ENCODE assay signal across 16 mouse cellular contexts in the genomic region with DNA sequence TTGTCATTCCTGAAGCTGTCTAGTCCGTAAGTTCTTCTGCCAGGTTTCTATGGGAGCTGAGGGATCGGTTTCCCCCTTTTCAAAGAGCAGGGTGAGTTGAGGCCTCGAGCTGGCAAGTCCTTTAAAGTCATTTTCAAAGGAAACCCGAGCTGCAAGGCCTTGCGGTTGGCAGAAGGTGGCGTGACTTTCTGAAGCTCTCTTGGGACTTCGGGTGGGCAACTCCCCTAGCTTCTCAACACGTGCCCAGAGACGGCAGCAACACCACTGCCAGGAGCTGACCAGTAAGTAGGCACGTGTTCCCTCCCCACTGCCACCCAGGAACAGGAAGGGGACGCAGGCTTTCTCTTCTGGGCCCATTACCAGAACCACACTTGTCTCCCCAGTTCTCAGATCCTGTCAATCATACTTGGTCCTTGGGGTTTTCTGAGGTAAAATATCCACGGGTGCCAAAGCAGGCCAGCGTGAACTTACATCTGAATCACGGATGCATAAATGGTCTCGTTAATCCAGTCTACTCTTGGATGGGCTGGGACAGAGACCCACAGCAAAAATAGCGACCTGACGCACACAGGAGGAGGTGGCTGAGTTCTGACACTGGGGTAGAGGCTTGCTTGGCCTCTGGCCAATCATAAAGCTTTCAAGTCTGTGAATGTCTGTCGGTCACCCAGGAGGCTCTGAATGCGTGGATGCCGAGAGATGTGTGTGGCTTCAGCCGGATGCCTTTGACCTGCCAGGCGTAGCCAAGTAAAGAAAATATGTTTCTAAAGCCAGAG. TPM values are rescaled to one million over a fixed set of nuclear protein-coding genes. Genes with fewer than 3 reads are reported as not detected.
DNase-seq lines count a peak whose midpoint lies in the region; ATAC-seq and TF ChIP-seq lines count a peak whose summit lies in the region.
"Had no signal": no experiment of that assay in that cellular context is flagged by ENCODE, and none has a peak within 500 bp of the region (broad histone marks: within the 10 kb centered on the region; RNA-seq: fewer than 3 reads in every experiment).

No protein-coding gene starts in this region.

- 58% methylated on average over 22 of the region's 22 CpGs for WGBS in heart, postnatal 0 days
- whole genome bisulfite sequencing in hindbrain, postnatal 0 days, result 34% methylated on average over 22 of the region's 22 CpGs

- no peaks in the 10 kb centered on the region for H3K27me3 ChIP-seq in heart, postnatal 0 days (ENCODE audit: control insufficient read depth, insufficient read depth, low read length)
- no peaks in the 10 kb centered on the region for H3K27me3 ChIP-seq in CH12.LX (replicated peaks)
- H3K27me3 ChIP-seq in hindbrain, postnatal 0 days (ENCODE audit: insufficient read depth, low read length), result no peaks in the 10 kb centered on the region

- intact Hi-C loops in heart, postnatal 25 days (cut with DNase I), result loop anchor here (5.0 kb wide), 1 partner anchor 1383 kb away; no protein-coding TSS in a partner anchor

- in situ Hi-C loops in CH12.LX (cut with MboI; ENCODE audit: low pct_ligation_motif_present, low pct_unique_long_range_greater_than_20kb, low sequenced_read_pairs), result no loop called here

- peak; percentile 61 for DNase-seq in adrenal gland, adult 2 months
- no peak for DNase-seq in adrenal gland, adult 18-20 months (ENCODE audit: low spot score in 2 of 2)
- DNase-seq in heart, postnatal 0 days (ENCODE audit: low spot score), result no peak
- DNase-seq in heart, postnatal 25 days (ENCODE audit: low spot score), result no peak
- DNase-seq in CH12.LX (ENCODE audit: extremely low read depth), result no peak
- peak; percentile 71 for DNase-seq in hindbrain, postnatal 0 days (ENCODE audit: low spot score)
- DNase-seq: kidney, adult 18-20 months; liver had no signal

- dilution Hi-C loops in CH12.LX (cut with MboI; ENCODE audit: extremely low pct_ligation_motif_present, extremely low pct_unique_long_range_greater_than_20kb, low sequenced_read_pairs), result no loop called here

- H3K4me2 ChIP-seq in heart, postnatal 0 days (ENCODE audit: low read depth, low read length), result no peak overlapping the region
- H3K4me2 ChIP-seq in CH12.LX (ENCODE audit: insufficient read depth, low read depth, poor library complexity, severe bottlenecking), result no peak overlapping the region
- no peak overlapping the region for H3K4me2 ChIP-seq in hindbrain, postnatal 0 days (ENCODE audit: low read depth, low read length)

- H3K79me2 ChIP-seq in CH12.LX (replicated peaks; ENCODE audit: control insufficient read depth, extremely low read depth, insufficient read depth, poor library complexity, severe bottlenecking), result no peaks in the 10 kb centered on the region

- peaks cover 5% of the 10 kb centered on the region for H3K36me3 ChIP-seq in heart, postnatal 0 days (replicated peaks; ENCODE audit: control insufficient read depth, insufficient read depth, low read length)
- H3K36me3 ChIP-seq in CH12.LX (replicated peaks in 1 of 2; ENCODE audit: control insufficient read depth in 1 of 2, insufficient read depth in 1 of 2, low read length in 1 of 2), result peaks cover 0 to 5% of the 10 kb centered on the region in 2 experiments
- H3K36me3 ChIP-seq in hindbrain, postnatal 0 days (ENCODE audit: insufficient read depth, low read length), result no peaks in the 10 kb centered on the region; the same call in 1 of the 2 replicates

- no peak for TF ChIP-seq CTCF in heart, postnatal 0 days (IDR thresholded peaks at IDR 0.05; ENCODE audit: low read depth)
- TF ChIP-seq CTCF in CH12.LX (conservative IDR thresholded peaks at IDR 0.05 in 1 of 2, IDR thresholded peaks at IDR 0.05 in 1 of 2; ENCODE audit: low read depth in 2 of 2, low read length in 2 of 2), result no peak
- peak; percentile 26; the same call in 1 of the 2 replicates for TF ChIP-seq CTCF in hindbrain, postnatal 0 days (IDR thresholded peaks at IDR 0.05; ENCODE audit: low read depth)

- TF ChIP-seq POLR2A in CH12.LX (IDR thresholded peaks at IDR 0.05; ENCODE audit: low read depth, low read length), result no peak

- no peak overlapping the region for H3K9ac ChIP-seq in heart, postnatal 0 days (replicated peaks; ENCODE audit: low read depth, low read length)
- H3K9ac ChIP-seq in CH12.LX (ENCODE audit: insufficient read depth, low read depth), result no peak overlapping the region
- H3K9ac ChIP-seq in hindbrain, postnatal 0 days (replicated peaks; ENCODE audit: low read length), result no peak overlapping the region

- no peak for TF ChIP-seq RAD21 in CH12.LX (IDR thresholded peaks at IDR 0.05; ENCODE audit: low read depth, low read length)

- TF ChIP-seq EP300 in heart, postnatal 0 days (IDR thresholded peaks at IDR 0.05; ENCODE audit: low read depth), result no peak
- TF ChIP-seq EP300 in CH12.LX (IDR thresholded peaks at IDR 0.05; ENCODE audit: low read length), result no peak

- no peaks in the 10 kb centered on the region for H3K9me3 ChIP-seq in heart, postnatal 0 days (replicated peaks; ENCODE audit: control insufficient read depth, low read length)
- no peaks in the 10 kb centered on the region for H3K9me3 ChIP-seq in CH12.LX (replicated peaks; ENCODE audit: low read length)
- H3K9me3 ChIP-seq in hindbrain, postnatal 0 days (ENCODE audit: low read length), result no peaks in the 10 kb centered on the region

- no peak overlapping the region for H3K27ac ChIP-seq in heart, postnatal 0 days (ENCODE audit: low read depth)
- H3K27ac ChIP-seq in CH12.LX (ENCODE audit: insufficient read depth, low read depth), result no peak overlapping the region
- H3K27ac ChIP-seq in hindbrain, postnatal 0 days, result no peak overlapping the region

- ATAC-seq in heart, postnatal 0 days (ENCODE audit: insufficient read depth, low read depth), result peak; percentile 51; the same call in 1 of the 2 replicates
- peak; percentile 77 for ATAC-seq in hindbrain, postnatal 0 days
- no peak for ATAC-seq in megakaryocyte, adult 5-6 weeks (ENCODE audit: poor library complexity, severe bottlenecking)
- no peak for ATAC-seq in erythroblast, adult 5-6 weeks (replicated peaks; ENCODE audit: low FRiP score, poor library complexity, severe bottlenecking)

- H3K4me3 ChIP-seq in heart, postnatal 0 days (ENCODE audit: low read depth, low read length), result no peak overlapping the region
- H3K4me3 ChIP-seq in CH12.LX (replicated peaks in 1 of 3; ENCODE audit: low read depth in 2 of 3, low read length in 2 of 3, poor library complexity in 1 of 3), result no peak overlapping the region
- no peak overlapping the region for H3K4me3 ChIP-seq in hindbrain, postnatal 0 days (ENCODE audit: low read length)

- no peaks in the 10 kb centered on the region for H3K4me1 ChIP-seq in heart, postnatal 0 days (ENCODE audit: control insufficient read depth, insufficient read depth)
- peaks cover 0 to 9% of the 10 kb centered on the region in 2 experiments; a peak in 3 of 4 replicates for H3K4me1 ChIP-seq in CH12.LX (ENCODE audit: control insufficient read depth in 1 of 2, insufficient read depth in 2 of 2)
- H3K4me1 ChIP-seq in hindbrain, postnatal 0 days (ENCODE audit: insufficient read depth, low read length), result 0 out of 2 replicates have a peak, but pooled peaks cover 3% of the 10 kb centered on the region

RNA-seq across cellular contexts. Expression of a gene that starts 24.2 kb away (rescaled TPM):
- total RNA-seq in adrenal gland, adult 2 months (2021), result not detected
- not detected in 2 replicates for polyA plus RNA-seq in adrenal gland, adult 2 months (2012; rRNA removed)
- total RNA-seq in adrenal gland, adult 18-20 months (2021), result not detected
- not detected in 2 replicates for total RNA-seq in heart, postnatal 0 days (2014; rRNA removed; ENCODE audit: low replicate concordance)
- polyA plus RNA-seq in heart, postnatal 0 days (2015; fragmentation: Nextera tagmentation; extraction: Ambion mirVana), result not detected in 2 replicates
- not detected for total RNA-seq in heart, postnatal 25 days (2021)
- total RNA-seq in CH12.LX (2012; rRNA removed), result not detected in 2 replicates
- not detected in 2 replicates for total RNA-seq in CH12.LX (2014; rRNA removed)
- not detected in 2 replicates for polyA plus RNA-seq in CH12.LX (2012; ENCODE audit: insufficient read length, low read depth)
- total RNA-seq in hindbrain, postnatal 0 days (2014; rRNA removed), result not detected in 2 replicates
- polyA plus RNA-seq in hindbrain, postnatal 0 days (2015; fragmentation: Nextera tagmentation; extraction: Ambion mirVana), result not detected in 2 replicates
- not detected in 2 replicates for total RNA-seq in megakaryocyte, adult 5-6 weeks (2015)
- not detected in 2 replicates for total RNA-seq in megakaryocyte, adult 5-6 weeks (2017)
- total RNA-seq in erythroblast, adult 5-6 weeks (2015; ENCODE audit: low replicate concordance), result not detected in 2 replicates
- not detected in 2 replicates for total RNA-seq in erythroblast, adult 5-6 weeks (2017; ENCODE audit: low replicate concordance)
- total RNA-seq: layer of hippocampus, postnatal 14 days; MEL had no signal
- polyA plus RNA-seq: frontal cortex, adult 2 months; heart, embryonic 14.5 days; neural tube, embryonic 11.5 days; small intestine, adult 2 months had no signal

RNA-seq across cellular contexts. Expression of a gene that starts 24.6 kb away (rescaled TPM):
- 10 to 100 TPM; 75.1 to 88.5 TPM for total RNA-seq in adrenal gland, adult 2 months (2021)
- polyA plus RNA-seq in adrenal gland, adult 2 months (2012; rRNA removed), result 36.0 and 36.8 TPM in 2 replicates
- 10 to 100 TPM; 43.5 to 54.8 TPM for total RNA-seq in adrenal gland, adult 18-20 months (2021)
- total RNA-seq in heart, postnatal 0 days (2014; rRNA removed; ENCODE audit: low replicate concordance), result 0.23 and 2.8 TPM in 2 replicates
- polyA plus RNA-seq in heart, postnatal 0 days (2015; fragmentation: Nextera tagmentation; extraction: Ambion mirVana), result 0.19 and 0.25 TPM in 2 replicates
- total RNA-seq in heart, postnatal 25 days (2021), result 10 to 100 TPM; 12.0 to 17.6 TPM
- total RNA-seq in CH12.LX (2012; rRNA removed) (0.17 and 0.25 TPM in 2 replicates), CH12.LX (2014; rRNA removed) (0.20 and 0.27 TPM in 2 replicates)
- 0.60 and 0.72 TPM in 2 replicates for polyA plus RNA-seq in CH12.LX (2012; ENCODE audit: insufficient read length, low read depth)
- total RNA-seq in hindbrain, postnatal 0 days (2014; rRNA removed), result 1.8 and 4.6 TPM in 2 replicates
- polyA plus RNA-seq in hindbrain, postnatal 0 days (2015; fragmentation: Nextera tagmentation; extraction: Ambion mirVana), result 0.34 and 0.44 TPM in 2 replicates
- 31.7 and 35.0 TPM in 2 replicates for total RNA-seq in megakaryocyte, adult 5-6 weeks (2015)
- 22.1 and 23.4 TPM in 2 replicates for total RNA-seq in megakaryocyte, adult 5-6 weeks (2017)
- total RNA-seq in erythroblast, adult 5-6 weeks (2015; ENCODE audit: low replicate concordance), result 5.2 and 7.9 TPM in 2 replicates
- total RNA-seq in erythroblast, adult 5-6 weeks (2017; ENCODE audit: low replicate concordance), result 3.7 and 4.2 TPM in 2 replicates
- total RNA-seq: MEL had no signal

RNA-seq across cellular contexts. Expression of a gene that starts 31.9 kb away (rescaled TPM):
- not detected for total RNA-seq in adrenal gland, adult 2 months (2021)
- polyA plus RNA-seq in adrenal gland, adult 2 months (2012; rRNA removed), result not detected in 2 replicates
- not detected for total RNA-seq in adrenal gland, adult 18-20 months (2021)
- total RNA-seq in heart, postnatal 0 days (2014; rRNA removed; ENCODE audit: low replicate concordance), result not detected in 2 replicates
- not detected in 2 replicates for polyA plus RNA-seq in heart, postnatal 0 days (2015; fragmentation: Nextera tagmentation; extraction: Ambion mirVana)
- not detected for total RNA-seq in heart, postnatal 25 days (2021)
- total RNA-seq in CH12.LX (2012; rRNA removed), result not detected in 2 replicates
- total RNA-seq in CH12.LX (2014; rRNA removed), result not detected in 2 replicates
- not detected in 2 replicates for polyA plus RNA-seq in CH12.LX (2012; ENCODE audit: insufficient read length, low read depth)
- total RNA-seq in hindbrain, postnatal 0 days (2014; rRNA removed), result not detected in 2 replicates
- 0.24 and 0.25 TPM in 2 replicates for polyA plus RNA-seq in hindbrain, postnatal 0 days (2015; fragmentation: Nextera tagmentation; extraction: Ambion mirVana)
- not detected in 2 replicates for total RNA-seq in megakaryocyte, adult 5-6 weeks (2015)
- total RNA-seq in megakaryocyte, adult 5-6 weeks (2017), result not detected in 2 replicates
- total RNA-seq in erythroblast, adult 5-6 weeks (2015; ENCODE audit: low replicate concordance), result not detected in 2 replicates
- not detected in 2 replicates for total RNA-seq in erythroblast, adult 5-6 weeks (2017; ENCODE audit: low replicate concordance)
- total RNA-seq: MEL had no signal
- polyA plus RNA-seq: heart, embryonic 14.5 days; neural tube, embryonic 11.5 days; small intestine, adult 2 months had no signal

Comparison
In these comparisons a context has a peak if more than half of its experiments do, and no peak if none do; other contexts are left out.
1. DNase-seq: peak in adrenal gland, adult 2 months (single experiment) and hindbrain, postnatal 0 days (single experiment); none in adrenal gland, adult 18-20 months (0 of 2), heart, postnatal 0 days (single experiment), heart, postnatal 25 days (single experiment) and CH12.LX (single experiment).
2. ATAC-seq: peak in heart, postnatal 0 days (single experiment) and hindbrain, postnatal 0 days (single experiment); none in megakaryocyte, adult 5-6 weeks (single experiment) and erythroblast, adult 5-6 weeks (single experiment).